Mouse (Mus musculus) testis, adult 2 months (tissue): ENCODE results near the gene Olfr520.

Source experiments
- CTCF ChIP-seq: fragments of 200-500 bp; IDR thresholded peaks from 2 replicates; pipeline ENCODE4 v1.5.1; 2012; ENCODE audit warnings: low read depth, mild to moderate bottlenecking, inconsistent platforms, low read length, moderate library complexity; ENCODE audit not compliant: control insufficient read depth, insufficient read depth, insufficient replicate concordance
- POLR2A ChIP-seq: fragments of 200-500 bp; IDR thresholded peaks from 2 replicates; pipeline ENCODE4 v1.6.1; 2012; ENCODE audit warnings: low read depth, mild to moderate bottlenecking, inconsistent platforms, low read length, moderate library complexity; ENCODE audit not compliant: control insufficient read depth

DNA sequence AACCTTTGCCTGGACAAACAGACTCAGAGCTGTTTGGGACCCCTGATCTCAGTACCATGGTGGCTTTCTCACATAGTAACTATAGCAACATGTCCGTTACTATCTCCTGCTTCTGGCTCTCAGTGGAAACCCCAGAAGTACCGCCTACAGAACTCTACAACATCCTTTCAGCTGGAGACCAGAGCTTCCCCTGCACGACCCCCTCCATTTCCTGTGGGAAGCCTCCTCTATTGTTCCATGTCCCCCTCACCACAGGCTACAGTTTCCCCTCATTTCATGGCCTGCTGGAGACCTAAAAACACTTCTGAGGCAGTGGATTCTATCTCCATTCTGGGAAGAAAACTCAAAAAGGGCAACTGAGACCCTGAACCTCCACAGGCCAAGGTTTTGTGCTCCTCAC, 37.7 kb upstream of the Olfr520 start:
- TF ChIP-seq POLR2A: no peak
- no peak for TF ChIP-seq CTCF
